Mouse (Mus musculus): ENCODE measurements around the gene Igsf9b.

- TF ChIP-seq RCOR1 (conservative IDR thresholded peaks at IDR 0.05; ENCODE audit: low read depth, low read length) (no peak), GABPA (IDR thresholded peaks at IDR 0.05; ENCODE audit: insufficient replicate concordance, low read depth, low read length) (no peak), CTCF (conservative IDR thresholded peaks at IDR 0.05 in 1 of 2, IDR thresholded peaks at IDR 0.05 in 1 of 2; ENCODE audit: low read depth in 2 of 2, low read length in 2 of 2) (no peak), EP300 (IDR thresholded peaks at IDR 0.05; ENCODE audit: low read length) (no peak)
These were observed 11.0 kb downstream of the Igsf9b start for GRCm38 (mm10) chr9:27310005-27310404.

All from CH12.LX (cell line).